Mouse (Mus musculus): ENCODE measurements around the gene 1700088E04Rik.
A peak's percentile ranks its signal among the peaks of the same experiment; 100 is the strongest.

The 1700088E04Rik gene

GRCm38 (mm10) chr15:79140866-79141565 lies at the start of gene 1700088E04Rik, which contains the start of gene Polr2f:
Gene 1700088E04Rik, minus strand, starts transcription at chr15:79141253.
Gene Polr2f, plus strand, starts transcription at chr15:79141009.
- peak; percentile 100 for DNase-seq

- no peak for DNase-seq
These were observed 46.8 kb upstream of the 1700088E04Rik start for GRCm38 (mm10) chr15:79187819-79188218.

GRCm38 (mm10) chr15:79185213-79185612 lies 44.2 kb upstream of the 1700088E04Rik start:
- no peak for DNase-seq

GRCm38 (mm10) chr15:79176905-79177304 lies 35.9 kb upstream of the 1700088E04Rik start:
- no peak for DNase-seq

GRCm38 (mm10) chr15:79166712-79167111 lies 25.7 kb upstream of the 1700088E04Rik start:
- no peak for DNase-seq

- no peak for DNase-seq
These were observed 24.1 kb upstream of the 1700088E04Rik start, which contains the start of gene Sox10 for GRCm38 (mm10) chr15:79165140-79165539. Gene Sox10, minus strand, starts transcription at chr15:79165240.

GRCm38 (mm10) chr15:79164251-79164650 lies 23.2 kb upstream of the 1700088E04Rik start:
- DNase-seq: no peak

- no peak for DNase-seq
These were observed 21.8 kb upstream of the 1700088E04Rik start for GRCm38 (mm10) chr15:79162822-79163221.

- no peak for DNase-seq
These were observed 21.2 kb upstream of the 1700088E04Rik start for GRCm38 (mm10) chr15:79162301-79162700.

GRCm38 (mm10) chr15:79155572-79155971 lies 14.5 kb upstream of the 1700088E04Rik start:
- no peak for DNase-seq

GRCm38 (mm10) chr15:79152709-79153108 lies 11.7 kb upstream of the 1700088E04Rik start:
- no peak for DNase-seq

- DNase-seq: no peak
These were observed 10.8 kb upstream of the 1700088E04Rik start for GRCm38 (mm10) chr15:79151881-79152280.

GRCm38 (mm10) chr15:79148533-79148932 lies 7.5 kb upstream of the 1700088E04Rik start:
- peak; percentile 96 for DNase-seq

GRCm38 (mm10) chr15:79145522-79145921 lies 4.5 kb upstream of the 1700088E04Rik start:
- no peak for DNase-seq

- DNase-seq: no peak
These were observed 3.0 kb upstream of the 1700088E04Rik start for GRCm38 (mm10) chr15:79144021-79144420.

- no peak for DNase-seq
These were observed 2.3 kb upstream of the 1700088E04Rik start for GRCm38 (mm10) chr15:79143316-79143715.

- DNase-seq: no peak
These were observed 489 bp upstream of the 1700088E04Rik start for GRCm38 (mm10) chr15:79141566-79141917.

- no peak for DNase-seq
These were observed 1.4 kb downstream of the 1700088E04Rik start for GRCm38 (mm10) chr15:79139640-79140039.

- DNase-seq: no peak
These were observed 5.1 kb downstream of the 1700088E04Rik start for GRCm38 (mm10) chr15:79135783-79136575.

- DNase-seq: no peak
These were observed 5.7 kb downstream of the 1700088E04Rik start for GRCm38 (mm10) chr15:79135332-79135731.

- no peak for DNase-seq
These were observed 6.4 kb downstream of the 1700088E04Rik start for GRCm38 (mm10) chr15:79134496-79135270.

GRCm38 (mm10) chr15:79133191-79133661 lies 7.8 kb downstream of the 1700088E04Rik start:
- peak; percentile 98 for DNase-seq

GRCm38 (mm10) chr15:79131442-79131841 lies 9.6 kb downstream of the 1700088E04Rik start:
- DNase-seq: peak; percentile 98

All from heart, adult 11 months (tissue).